ENCODE assay signal across 34 mouse cellular contexts in genomic region chr3:114907537-114907936, GRCm38 (mm10). TPM values are rescaled to one million over a fixed set of nuclear protein-coding genes. Genes with fewer than 3 reads are reported as not detected.
DNase-seq lines count a peak whose midpoint lies in the region; ATAC-seq and TF ChIP-seq lines count a peak whose summit lies in the region.
"Had no signal": no experiment of that assay in that cellular context is flagged by ENCODE, and none has a peak within 500 bp of the region (broad histone marks: within the 10 kb centered on the region; RNA-seq: fewer than 3 reads in every experiment).

No protein-coding gene starts in this region.

- H3K4me2 ChIP-seq in forebrain, embryonic 14.5 days (ENCODE audit: low read length) = no peak overlapping the region
- H3K4me2 ChIP-seq in forebrain, embryonic 15.5 days (replicated peaks) = no peak overlapping the region
- H3K4me2 ChIP-seq: embryonic facial prominence, embryonic 12.5 days; heart, embryonic 15.5 days; kidney, embryonic 15.5 days had no signal

- no peak overlapping the region for H3K4me3 ChIP-seq in forebrain, embryonic 14.5 days (ENCODE audit: low read depth, low read length)
- no peak overlapping the region for H3K4me3 ChIP-seq in forebrain, embryonic 15.5 days
- H3K4me3 ChIP-seq in layer of hippocampus, adult 2 months = no peak overlapping the region
- H3K4me3 ChIP-seq: embryonic facial prominence, embryonic 12.5 days; heart, embryonic 15.5 days; hindbrain, embryonic 15.5 days; kidney, embryonic 15.5 days had no signal

- no peaks in the 10 kb centered on the region for H3K27me3 ChIP-seq in forebrain, embryonic 14.5 days (replicated peaks; ENCODE audit: control insufficient read depth, insufficient read depth, low read length)
- H3K27me3 ChIP-seq in forebrain, embryonic 15.5 days = no peaks in the 10 kb centered on the region
- H3K27me3 ChIP-seq: hindbrain, embryonic 15.5 days had no signal

- no peak for DNase-seq in cerebellum, adult 11 months
- peak; percentile 29 for DNase-seq in forebrain, embryonic 14.5 days (ENCODE audit: low spot score)
- DNase-seq in layer of hippocampus, adult 2 months (ENCODE audit: low spot score in 2 of 2) = no peak
- DNase-seq in layer of hippocampus, adult 9-10 months (ENCODE audit: low spot score) = no peak
- DNase-seq in 416B (ENCODE audit: low read depth) = peak; percentile 53
- no peak for DNase-seq in ovary, postnatal 14 days (ENCODE audit: low spot score)
- DNase-seq: adrenal gland, adult 8-10 months; embryo, embryonic 11 days; gastrocnemius, postnatal 14 days; heart, postnatal 36 days; kidney, adult 18-20 months; kidney, postnatal 4 days; layer of hippocampus, adult 9-11 months; liver; lung, adult 2 months; lung, postnatal 10 days; right cerebral cortex, postnatal 4 days; thymus, adult 18-20 months; thymus, postnatal 25 days had no signal

- peaks cover 4% of the 10 kb centered on the region; the same call in 1 of the 2 replicates for H3K4me1 ChIP-seq in forebrain, embryonic 14.5 days (ENCODE audit: control insufficient read depth, insufficient read depth, low read length)
- H3K4me1 ChIP-seq in forebrain, embryonic 15.5 days = peaks cover 12% of the 10 kb centered on the region
- H3K4me1 ChIP-seq: embryonic facial prominence, embryonic 12.5 days; hindbrain, embryonic 15.5 days had no signal

- no peak overlapping the region for H3K9ac ChIP-seq in forebrain, embryonic 14.5 days (ENCODE audit: low read length)
- H3K9ac ChIP-seq in forebrain, embryonic 15.5 days (replicated peaks) = no peak overlapping the region
- H3K9ac ChIP-seq: embryonic facial prominence, embryonic 12.5 days; heart, embryonic 15.5 days; hindbrain, embryonic 15.5 days; kidney, embryonic 15.5 days; liver, embryonic 14.5 days had no signal

- no peak overlapping the region for H3K27ac ChIP-seq in forebrain, embryonic 14.5 days (ENCODE audit: low read depth, low read length)
- H3K27ac ChIP-seq in forebrain, embryonic 15.5 days (replicated peaks) = no peak overlapping the region
- H3K27ac ChIP-seq in layer of hippocampus, adult 2 months = no peak overlapping the region
- H3K27ac ChIP-seq: embryonic facial prominence, embryonic 12.5 days; heart, embryonic 15.5 days; hindbrain, embryonic 15.5 days; kidney, embryonic 15.5 days; liver, embryonic 14.5 days; macrophage; stomach, postnatal 0 days had no signal

- TF ChIP-seq CTCF in layer of hippocampus, adult 2 months (conservative IDR thresholded peaks at IDR 0.05) = peak; percentile 63

- H3K36me3 ChIP-seq in forebrain, embryonic 14.5 days (ENCODE audit: control insufficient read depth, insufficient read depth, low read length) = no peaks in the 10 kb centered on the region
- no peaks in the 10 kb centered on the region for H3K36me3 ChIP-seq in forebrain, embryonic 15.5 days
- H3K36me3 ChIP-seq: embryonic facial prominence, embryonic 12.5 days; G1E; heart, embryonic 15.5 days; hindbrain, embryonic 15.5 days; kidney, embryonic 15.5 days had no signal

- no peaks in the 10 kb centered on the region for H3K9me3 ChIP-seq in forebrain, embryonic 14.5 days (replicated peaks; ENCODE audit: control insufficient read depth, low read length)
- no peaks in the 10 kb centered on the region for H3K9me3 ChIP-seq in forebrain, embryonic 15.5 days
- H3K9me3 ChIP-seq: embryonic facial prominence, embryonic 12.5 days; heart, embryonic 15.5 days; hindbrain, embryonic 15.5 days; kidney, embryonic 15.5 days had no signal

- ATAC-seq in cerebellum, adult (ENCODE audit: insufficient number of reproducible peaks, low FRiP score, low TSS enrichment) = peak; percentile 63; the same call in 1 of the 2 replicates
- no peak for ATAC-seq in forebrain, embryonic 14.5 days
- no peak for ATAC-seq in forebrain, embryonic 15.5 days (replicated peaks)

RNA-seq across cellular contexts. Expression of gene Olfm3, which starts 3.7 kb away (rescaled TPM):
- polyA plus RNA-seq in forebrain, embryonic 14.5 days (2014; fragmentation: Nextera tagmentation; extraction: Ambion mirVana) = 4.4 and 5.7 TPM in 2 replicates
- 3.7 and 4.8 TPM in 2 replicates for polyA plus RNA-seq in forebrain, embryonic 15.5 days (2015; fragmentation: Nextera tagmentation; extraction: Ambion mirVana)
- total RNA-seq in layer of hippocampus, adult 2 months (2021) = 10 to 100 TPM; 15.8 to 19.0 TPM
- total RNA-seq: gastrocnemius, postnatal 14 days; granulocyte monocyte progenitor cell, adult 5-6 weeks; heart, postnatal 36 days; megakaryocyte-erythroid progenitor cell, adult 5-6 weeks; monocyte, adult 5-6 weeks had no signal
- polyA plus RNA-seq: G1E; heart, embryonic 15.5 days; limb, embryonic 11.5 days; liver, embryonic 14.5 days; lung, adult 2 months; macrophage; spleen, adult 2 months had no signal

Comparison
In these comparisons a context has a peak if more than half of its experiments do, and no peak if none do; other contexts are left out.
1. DNase-seq: peak in forebrain, embryonic 14.5 days (single experiment) and 416B (single experiment); none in cerebellum, adult 11 months (single experiment), layer of hippocampus, adult 2 months (0 of 2), layer of hippocampus, adult 9-10 months (single experiment) and ovary, postnatal 14 days (single experiment).